Mouse (Mus musculus) midbrain, embryonic 16.5 days (tissue): ENCODE measurements around the gene G6pc. TPM values are rescaled to one million over a fixed set of nuclear protein-coding genes. Genes with fewer than 3 reads are reported as not detected.
A peak's percentile ranks its signal among the peaks of the same experiment; 100 is the strongest.

Experiments used
- ATAC-seq: fragments of 200-750 bp; cut with Nextera tagmentation; 2 replicates; pipeline ENCODE4 v1.8.0; 2017; ENCODE audit warnings: moderate TSS enrichment
- H3K27ac ChIP-seq: fragments of 300-500 bp; sonication (generic); 2 replicates; pipeline ENCODE4 v1.5.1; 2014; ENCODE audit warnings: mild to moderate bottlenecking, low read length, mixed read lengths
- H3K27me3 ChIP-seq: fragments of 300-500 bp; sonication (generic); 2 replicates; pipeline ENCODE4 v1.6.1; 2014; ENCODE audit warnings: low read depth, low read length, mixed read lengths; ENCODE audit not compliant: control insufficient read depth, insufficient read depth
- H3K36me3 ChIP-seq: fragments of 300-500 bp; sonication (generic); 2 replicates; pipeline ENCODE4 v1.6.1; 2014; ENCODE audit warnings: mild to moderate bottlenecking, low read length, moderate library complexity, mixed read lengths; ENCODE audit not compliant: control insufficient read depth, insufficient read depth
- H3K4me1 ChIP-seq: fragments of 300-500 bp; sonication (generic); 2 replicates; pipeline ENCODE4 v1.6.1; 2014; ENCODE audit warnings: mild to moderate bottlenecking, low read length, mixed read lengths; ENCODE audit not compliant: control insufficient read depth, insufficient read depth
- H3K4me2 ChIP-seq: fragments of 300-500 bp; sonication (generic); 2 replicates; pipeline ENCODE4 v1.6.1; 2014; ENCODE audit warnings: mild to moderate bottlenecking, low read length, mixed read lengths
- H3K4me3 ChIP-seq: fragments of 300-500 bp; sonication (generic); 2 replicates; pipeline ENCODE4 v1.5.1; 2014; ENCODE audit warnings: low read depth, mild to moderate bottlenecking, low read length, moderate library complexity, mixed read lengths
- H3K9ac ChIP-seq: fragments of 300-500 bp; sonication (generic); 2 replicates; pipeline ENCODE4 v1.6.1; 2014; ENCODE audit warnings: low read depth, low read length, mixed read lengths
- H3K9me3 ChIP-seq: fragments of 300-500 bp; sonication (generic); replicated peaks from 2 replicates; pipeline ENCODE4 v1.6.1; 2014; ENCODE audit warnings: mild to moderate bottlenecking, low read length, mixed read lengths; ENCODE audit not compliant: control insufficient read depth, poor library complexity, severe bottlenecking
- WGBS: fragments of 180-500 bp; shearing (Covaris S2); extraction: QIAGEN DNeasy Blood & Tissue Kit; methylation state at CpG from one replicate; pipeline ENCODE4 v1.1.7; 2014; 5-methylcytosine and 5-hydroxymethylcytosine counted together
- microRNA-seq: library from miRNA; unstranded; fragments of <30 nt; microRNA quantifications from one replicate; pipeline ENCODE4, GENCODE M21; 2017
- polyA plus RNA-seq: library from polyadenylated mRNA; unstranded; fragments of >200 nt; fragmentation: Nextera tagmentation; extraction: Ambion mirVana; gene quantifications from 2 replicates; pipeline ENCODE4 v1.2.1, GENCODE M21; 2015

G6pc gene
- polyA plus RNA-seq, 1 experiment from 2014 or later, result not detected

GRCm38 (mm10) chr11:101419610-101420009 lies 52.2 kb downstream of the G6pc start:
- no peak for ATAC-seq
- H3K4me1 ChIP-seq, result peaks cover 16% of the 10 kb centered on the region
- no peak overlapping the region for H3K4me3 ChIP-seq
- no peak overlapping the region for H3K4me2 ChIP-seq
- no peak overlapping the region for H3K27ac ChIP-seq
- no peaks in the 10 kb centered on the region for H3K36me3 ChIP-seq
- no peaks in the 10 kb centered on the region for H3K9me3 ChIP-seq
- 22% methylated on average over 3 of the region's 3 CpGs for WGBS
- no peak overlapping the region for H3K9ac ChIP-seq
- H3K27me3 ChIP-seq, result no peaks in the 10 kb centered on the region

- Histone ChIP-seq H3K36me3 (no peaks in the 10 kb centered on the region), H3K9ac (no peak overlapping the region), H3K4me3 (no peak overlapping the region), H3K9me3 (no peaks in the 10 kb centered on the region), H3K4me1 (peaks cover 16% of the 10 kb centered on the region), H3K4me2 (no peak overlapping the region), H3K27me3 (no peaks in the 10 kb centered on the region), H3K27ac (no peak overlapping the region)
- 90% methylated on average over 5 of the region's 5 CpGs for WGBS
- ATAC-seq, result no peak
These were observed 52.8 kb downstream of the G6pc start for GRCm38 (mm10) chr11:101420148-101420547.

GRCm38 (mm10) chr11:101424105-101424851 lies 56.9 kb downstream of the G6pc start, which contains the start of gene Gm27029:
Gm27029 (minus strand) TSS chr11:101424796.
- peak within 1 kb of the TSS; percentile 90 for H3K27ac ChIP-seq
- H3K4me1 ChIP-seq, result peaks cover 27% of the 10 kb centered on the region
- H3K9me3 ChIP-seq, result no peaks in the 10 kb centered on the region
- peak within 1 kb of the TSS; percentile 82 for H3K9ac ChIP-seq
- peaks cover 2% of the 10 kb centered on the region; the same call in 1 of the 2 replicates for H3K36me3 ChIP-seq
- H3K4me2 ChIP-seq, result peak within 1 kb of the TSS; percentile 90
- 6% methylated on average over 23 of the region's 23 CpGs for WGBS
- peak within 1 kb of the TSS; percentile 77 for H3K4me3 ChIP-seq
- peak; percentile 52 for ATAC-seq
- H3K27me3 ChIP-seq, result no peaks in the 10 kb centered on the region

- peak; percentile 94 for ATAC-seq
These were observed 57.8 kb downstream of the G6pc start, which contains the start of the genes Rundc1 and Ptges3l for GRCm38 (mm10) chr11:101424925-101425813. Rundc1 (plus strand) TSS chr11:101425085. Ptges3l (minus strand) TSS chr11:101425333.

GRCm38 (mm10) chr11:101426165-101426564 lies 58.8 kb downstream of the G6pc start:
- no peak for ATAC-seq
- peaks cover 27% of the 10 kb centered on the region for H3K4me1 ChIP-seq
- peak overlapping the region; percentile 82 for H3K9ac ChIP-seq
- H3K27ac ChIP-seq, result no peak overlapping the region
- H3K4me2 ChIP-seq, result peak overlapping the region; percentile 90
- no peaks in the 10 kb centered on the region for H3K9me3 ChIP-seq
- 61% methylated on average over 8 of the region's 8 CpGs for WGBS
- H3K27me3 ChIP-seq, result no peaks in the 10 kb centered on the region
- peak overlapping the region; percentile 77 for H3K4me3 ChIP-seq
- peaks cover 18% of the 10 kb centered on the region for H3K36me3 ChIP-seq

More at GRCm38 (mm10) chr11:101424925-101425813, 57.8 kb downstream of the G6pc start, which contains the start of the genes Rundc1 and Ptges3l:
- H3K4me2 ChIP-seq, result peak within 1 kb of the TSS; percentile 90
- H3K36me3 ChIP-seq, result peaks cover 9% of the 10 kb centered on the region
- peaks cover 27% of the 10 kb centered on the region for H3K4me1 ChIP-seq
- peak within 1 kb of the TSS; percentile 77 for H3K4me3 ChIP-seq
- WGBS, result 0% methylated on average over 78 of the region's 81 CpGs
- H3K27ac ChIP-seq, result peak within 1 kb of the TSS; percentile 90
- H3K27me3 ChIP-seq, result no peaks in the 10 kb centered on the region
- H3K9me3 ChIP-seq, result no peaks in the 10 kb centered on the region
- H3K9ac ChIP-seq, result peak within 1 kb of the TSS; percentile 82

Small RNAs within 50 kb of the gene (microRNA-seq; reads per million reads assigned to microRNA genes)
- gene Gm25593 (not detected), gene Mir6929 (not detected)

Other genes starting within 250 kb of the G6pc start
- 24.4 and 25.4 TPM in 2 replicates for gene Retreg3, start 247.7 kb upstream of the G6pc start, polyA plus RNA-seq
- gene Tubg1, start 247.6 kb upstream of the G6pc start, polyA plus RNA-seq, result 72.6 and 75.0 TPM in 2 replicates
- gene Tubg2, start 211.7 kb upstream of the G6pc start, polyA plus RNA-seq, result 62.9 and 71.4 TPM in 2 replicates
- 4.2 and 4.7 TPM in 2 replicates for gene Cntnap1, start 197.0 kb upstream of the G6pc start, polyA plus RNA-seq
- gene Plekhh3, start 196.2 kb upstream of the G6pc start, polyA plus RNA-seq, result 6.5 and 7.6 TPM in 2 replicates
- gene Ccr10, start 192.1 kb upstream of the G6pc start, polyA plus RNA-seq, result 0.47 and 0.62 TPM in 2 replicates
- 30.8 and 34.4 TPM in 2 replicates for gene Ezh1, start 141.1 kb upstream of the G6pc start, polyA plus RNA-seq
- gene Ramp2, start 121.5 kb upstream of the G6pc start, polyA plus RNA-seq, result 79.5 and 83.8 TPM in 2 replicates
- 115 and 119 TPM in 2 replicates for gene Vps25, start 113.9 kb upstream of the G6pc start, polyA plus RNA-seq
- gene Wnk4, start 107.0 kb upstream of the G6pc start, polyA plus RNA-seq, result 6.4 and 7.4 TPM in 2 replicates
- gene Cntd1, start 88.5 kb upstream of the G6pc start, polyA plus RNA-seq, result 0.71 and 0.80 TPM in 2 replicates
- 208 and 224 TPM in 2 replicates for gene Coa3, start 88.4 kb upstream of the G6pc start, polyA plus RNA-seq
- 159 and 177 TPM in 2 replicates for gene Becn1, start 65.3 kb upstream of the G6pc start, polyA plus RNA-seq
- gene Psme3, start 51.3 kb upstream of the G6pc start, polyA plus RNA-seq, result 107 and 121 TPM in 2 replicates
- 2.0 and 2.2 TPM in 2 replicates for gene Aoc2, start 42.5 kb upstream of the G6pc start, polyA plus RNA-seq
- 0.13 and 0.14 TPM in 2 replicates for gene Aoc3, start 37.0 kb upstream of the G6pc start, polyA plus RNA-seq
- gene Aarsd1, start 50.1 kb downstream of the G6pc start, polyA plus RNA-seq, result 96.2 and 98.2 TPM in 2 replicates
- 7.0 and 7.9 TPM in 2 replicates for gene Gm27029, start 57.2 kb downstream of the G6pc start, polyA plus RNA-seq
- gene Rundc1, start 57.5 kb downstream of the G6pc start, polyA plus RNA-seq, result 32.1 and 32.6 TPM in 2 replicates
- gene Ptges3l, start 57.8 kb downstream of the G6pc start, polyA plus RNA-seq, result 3.0 and 3.1 TPM in 2 replicates
- gene Rpl27, start 74.7 kb downstream of the G6pc start, polyA plus RNA-seq, result 185 and 220 TPM in 2 replicates
- gene Ifi35, start 80.8 kb downstream of the G6pc start, polyA plus RNA-seq, result 2.5 and 3.1 TPM in 2 replicates
- gene Rnd2, start 97.4 kb downstream of the G6pc start, polyA plus RNA-seq, result 67.7 and 76.5 TPM in 2 replicates
- 134 and 145 TPM in 2 replicates for gene Vat1, start 98.7 kb downstream of the G6pc start, polyA plus RNA-seq
- 1.9 TPM in 2 replicates for gene Brca1, start 184.4 kb downstream of the G6pc start, polyA plus RNA-seq
- 98.4 and 108 TPM in 2 replicates for gene Nbr1, start 184.6 kb downstream of the G6pc start, polyA plus RNA-seq
- gene Tmem106a, start 214.7 kb downstream of the G6pc start, polyA plus RNA-seq, result 2.2 and 3.2 TPM in 2 replicates
- not detected in 2 replicates for gene Gm11634, start 231.7 kb downstream of the G6pc start, polyA plus RNA-seq